ENCODE assay signal across 1 mouse cellular context in the genomic region with DNA sequence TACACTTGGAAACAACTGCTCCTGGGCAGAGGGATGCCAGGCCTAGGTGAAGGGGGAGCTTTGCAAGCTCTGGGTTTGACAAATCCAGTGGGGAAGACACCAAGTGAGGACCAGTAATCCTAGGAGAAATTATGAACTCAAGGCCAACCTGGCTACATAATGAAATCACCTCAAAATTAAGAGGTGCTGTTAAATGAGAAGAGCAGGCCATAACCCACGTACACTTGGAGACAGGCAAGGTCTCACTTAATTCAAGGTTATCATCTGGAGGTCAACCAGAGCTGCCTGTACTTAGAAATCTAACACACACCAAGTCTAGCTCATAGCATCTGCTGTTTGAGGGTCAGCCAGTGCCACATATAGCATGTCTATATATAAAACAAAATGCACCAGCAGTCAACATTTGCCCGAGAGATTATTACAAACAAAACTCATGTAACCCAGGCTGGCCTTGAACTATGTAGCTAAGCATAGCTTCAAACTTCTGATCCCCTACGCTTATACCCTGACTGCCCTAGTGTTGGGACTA.
TF ChIP-seq lines count a peak whose summit lies in the region.

No protein-coding gene starts in this region.

TF ChIP-seq in CH12.LX, 34 proteins besides CTCF, POLR2A, EP300 and RAD21:
- peak; percentile 56 for TF ChIP-seq POLR2AphosphoS2 (IDR thresholded peaks at IDR 0.05; ENCODE audit: low read depth, low read length)
- no peak for TF ChIP-seq NELFE (IDR thresholded peaks at IDR 0.05; ENCODE audit: low read depth, low read length)
